Mouse (Mus musculus) neural tube, embryonic 14.5 days (tissue): ENCODE results near the gene Ovca2. TPM values are rescaled to one million over a fixed set of nuclear protein-coding genes. Genes with fewer than 3 reads are reported as not detected.
"Not testable (repeated sequence)": the region's sequence is repeated elsewhere in the genome, so short reads cannot be mapped to it uniquely, and the experiment has no call there.

Experiments used
- ATAC-seq: fragments of 200-750 bp; cut with Nextera tagmentation; 2 replicates; pipeline ENCODE4 v1.8.0; 2017; ENCODE audit warnings: low read depth, mild to moderate bottlenecking, moderate TSS enrichment, moderate library complexity
- H3K27ac ChIP-seq: fragments of 300-500 bp; sonication (generic); 2 replicates; pipeline ENCODE4 v1.5.1; 2014; ENCODE audit warnings: low read depth, mild to moderate bottlenecking, control low read depth, low read length, moderate library complexity, mixed read lengths
- H3K27me3 ChIP-seq: fragments of 300-500 bp; sonication (generic); 2 replicates; pipeline ENCODE4 v1.6.1; 2014; ENCODE audit warnings: low read length; ENCODE audit not compliant: control insufficient read depth, insufficient read depth
- H3K36me3 ChIP-seq: fragments of 300-500 bp; sonication (generic); 2 replicates; pipeline ENCODE4 v1.6.1; 2014; ENCODE audit warnings: low read length, mixed read lengths; ENCODE audit not compliant: control insufficient read depth, insufficient read depth
- H3K4me1 ChIP-seq: fragments of 300-500 bp; sonication (generic); 2 replicates; pipeline ENCODE4 v1.6.1; 2014; ENCODE audit warnings: low read length; ENCODE audit not compliant: control insufficient read depth, insufficient read depth
- H3K4me2 ChIP-seq: fragments of 300-500 bp; sonication (generic); 2 replicates; pipeline ENCODE4 v1.6.1; 2014; ENCODE audit warnings: mild to moderate bottlenecking, low read depth, low read length, control low read depth
- H3K4me3 ChIP-seq: fragments of 300-500 bp; sonication (generic); 2 replicates; pipeline ENCODE4 v1.5.1; 2014; ENCODE audit warnings: low read depth, low read length, control low read depth, mixed read lengths
- H3K9ac ChIP-seq: fragments of 300-500 bp; sonication (generic); replicated peaks from 2 replicates; pipeline ENCODE4 v1.6.1; 2014; ENCODE audit warnings: low read depth, mild to moderate bottlenecking, control low read depth, low read length, mixed read lengths
- H3K9me3 ChIP-seq: fragments of 300-500 bp; sonication (generic); 2 replicates; pipeline ENCODE4 v1.6.1; 2016; ENCODE audit warnings: low read length; ENCODE audit not compliant: control insufficient read depth
- WGBS: fragments of 180-500 bp; shearing (Covaris S2); extraction: QIAGEN DNeasy Blood & Tissue Kit; methylation state at CpG from one replicate; pipeline ENCODE4 v1.1.7; 2014; 5-methylcytosine and 5-hydroxymethylcytosine counted together
- polyA plus RNA-seq: library from polyadenylated mRNA; unstranded; fragments of >200 nt; fragmentation: Nextera tagmentation; extraction: Ambion mirVana; gene quantifications from 2 replicates; pipeline ENCODE4 v1.2.1, GENCODE M21; 2014

Gene Ovca2
- polyA plus RNA-seq, 1 experiment from 2014 or later, result 15.3 TPM

GRCm38 (mm10) chr11:75178011-75178410 is 624 bp downstream of the Ovca2 start:
- H3K9me3 ChIP-seq, result no peaks in the 10 kb centered on the region
- peak overlapping the region; percentile 97 for H3K4me2 ChIP-seq
- ATAC-seq, result no peak
- WGBS, result 49% methylated on average over 12 of the region's 12 CpGs
- peak overlapping the region; percentile 83; the same call in 1 of the 2 replicates for H3K27ac ChIP-seq
- peak overlapping the region; percentile 75 for H3K4me3 ChIP-seq
- peak overlapping the region; percentile 65 for H3K9ac ChIP-seq
- H3K4me1 ChIP-seq, result peaks cover 18% of the 10 kb centered on the region; the same call in 1 of the 2 replicates
- peaks cover under 1% of the 10 kb centered on the region; the same call in 1 of the 2 replicates for H3K27me3 ChIP-seq
- H3K36me3 ChIP-seq, result 0 out of 2 replicates have a peak, but pooled peaks cover 3% of the 10 kb centered on the region

- not testable (repeated sequence) for H3K27ac ChIP-seq, H3K9ac ChIP-seq, H3K27me3 ChIP-seq, H3K4me2 ChIP-seq, ATAC-seq, H3K4me3 ChIP-seq, H3K9me3 ChIP-seq, H3K36me3 ChIP-seq
- WGBS, result 76% methylated on average over 6 of the region's 6 CpGs
- peaks cover 29% of the 10 kb centered on the region; the same call in 1 of the 2 replicates for H3K4me1 ChIP-seq
Observed at GRCm38 (mm10) chr11:75174574-75174973, 4.1 kb downstream of the Ovca2 start.

- Histone ChIP-seq H3K36me3 (no peaks in the 10 kb centered on the region), H3K4me1 (peaks cover 32% of the 10 kb centered on the region; the same call in 1 of the 2 replicates), H3K27ac (peak overlapping the region; percentile 87), H3K27me3 (peaks cover 6% of the 10 kb centered on the region), H3K4me2 (peak overlapping the region; percentile 86), H3K4me3 (peak overlapping the region; percentile 68), H3K9ac (peak overlapping the region; percentile 17), H3K9me3 (no peaks in the 10 kb centered on the region)
- WGBS, result 2% methylated on average over 15 of the region's 15 CpGs
- no peak for ATAC-seq
Observed at GRCm38 (mm10) chr11:75173799-75174165, 4.9 kb downstream of the Ovca2 start.

- Histone ChIP-seq H3K4me2 (peak overlapping the region; percentile 86), H3K9me3 (no peaks in the 10 kb centered on the region), H3K4me3 (peak overlapping the region; percentile 68), H3K9ac (peak overlapping the region; percentile 64), H3K27me3 (peaks cover 11% of the 10 kb centered on the region), H3K36me3 (no peaks in the 10 kb centered on the region), H3K27ac (peak overlapping the region; percentile 87), H3K4me1 (peaks cover 37% of the 10 kb centered on the region)
- peak; percentile 52 for ATAC-seq
- under 1% methylated on average over 62 of the region's 71 CpGs for WGBS
Observed at GRCm38 (mm10) chr11:75173095-75173798, 5.4 kb downstream of the Ovca2 start.

- H3K4me3 ChIP-seq, result peak overlapping the region; percentile 68
- H3K9ac ChIP-seq, result peak overlapping the region; percentile 64
- peak overlapping the region; percentile 86 for H3K4me2 ChIP-seq
- no peaks in the 10 kb centered on the region for H3K36me3 ChIP-seq
- H3K4me1 ChIP-seq, result peaks cover 33% of the 10 kb centered on the region
- H3K9me3 ChIP-seq, result no peaks in the 10 kb centered on the region
- WGBS, result under 1% methylated on average over 71 of the region's 75 CpGs
- peak; percentile 4; the same call in 1 of the 2 replicates for ATAC-seq
- H3K27ac ChIP-seq, result peak overlapping the region; percentile 87
- peaks cover 20% of the 10 kb centered on the region for H3K27me3 ChIP-seq
Observed at GRCm38 (mm10) chr11:75172151-75173094, 6.2 kb downstream of the Ovca2 start.

- H3K9me3 ChIP-seq, result no peaks in the 10 kb centered on the region
- peaks cover 33% of the 10 kb centered on the region for H3K4me1 ChIP-seq
- WGBS, result 6% methylated on average over 17 of the region's 17 CpGs
- no peak for ATAC-seq
- no peaks in the 10 kb centered on the region for H3K36me3 ChIP-seq
- peak overlapping the region; percentile 68; the same call in 1 of the 2 replicates for H3K4me3 ChIP-seq
- H3K27ac ChIP-seq, result no peak overlapping the region; the same call in 1 of the 2 replicates
- peak overlapping the region; percentile 86; the same call in 1 of the 2 replicates for H3K4me2 ChIP-seq
- peaks cover 25% of the 10 kb centered on the region for H3K27me3 ChIP-seq
- H3K9ac ChIP-seq, result no peak overlapping the region
Observed at GRCm38 (mm10) chr11:75171186-75171865, 7.3 kb downstream of the Ovca2 start.

- Histone ChIP-seq H3K9ac (peak overlapping the region; percentile 7), H3K27ac (no peak overlapping the region), H3K4me1 (peaks cover 41% of the 10 kb centered on the region), H3K9me3 (no peaks in the 10 kb centered on the region), H3K4me2 (peak overlapping the region; percentile 87), H3K4me3 (peak overlapping the region; percentile 45), H3K27me3 (peaks cover 34% of the 10 kb centered on the region), H3K36me3 (no peaks in the 10 kb centered on the region)
- WGBS, result under 1% methylated on average over 36 of the region's 38 CpGs
- ATAC-seq, result peak; percentile 69
Observed at GRCm38 (mm10) chr11:75170136-75170751, 8.4 kb downstream of the Ovca2 start.

GRCm38 (mm10) chr11:75169405-75170080 is 9.1 kb downstream of the Ovca2 start, which contains the start of gene Hic1:
Hic1 (minus strand) TSS chr11:75169519.
- H3K9me3 ChIP-seq, result no peaks in the 10 kb centered on the region
- no peak for ATAC-seq
- peak within 1 kb of the TSS; percentile 45 for H3K4me3 ChIP-seq
- peak within 1 kb of the TSS; percentile 87 for H3K4me2 ChIP-seq
- peaks cover 41% of the 10 kb centered on the region for H3K4me1 ChIP-seq
- no peaks in the 10 kb centered on the region for H3K36me3 ChIP-seq
- H3K27ac ChIP-seq, result 0 out of 2 replicates have a peak within 1 kb of the TSS, but pooled peaks have one; percentile 5
- H3K27me3 ChIP-seq, result peaks cover 41% of the 10 kb centered on the region
- 7% methylated on average over 23 of the region's 23 CpGs for WGBS
- peak within 1 kb of the TSS; percentile 52 for H3K9ac ChIP-seq
